Mouse (Mus musculus): ENCODE data around the gene Dnmt1.

The Dnmt1 gene

GRCm38 (mm10) chr9:20959430-20959938 is at the start of gene Dnmt1:
TSS of gene Dnmt1 (minus strand) at chr9:20959888.
- DNase-seq (ENCODE audit: low read depth): no peak

GRCm38 (mm10) chr9:21008007-21008406 is 48.3 kb upstream of the Dnmt1 start:
- no peak for DNase-seq (ENCODE audit: low read depth)

- DNase-seq (ENCODE audit: low read depth): no peak
Observed at GRCm38 (mm10) chr9:21007313-21007952, 47.7 kb upstream of the Dnmt1 start.

GRCm38 (mm10) chr9:21002627-21003551 is 43.2 kb upstream of the Dnmt1 start, which contains the start of gene Mrpl4:
TSS of gene Mrpl4 (plus strand) at chr9:21002738.
- peak; percentile 91 for DNase-seq (ENCODE audit: low read depth)

- no peak for DNase-seq (ENCODE audit: low read depth)
Observed at GRCm38 (mm10) chr9:21002270-21002626, 42.6 kb upstream of the Dnmt1 start.

- no peak for DNase-seq (ENCODE audit: low read depth)
Observed at GRCm38 (mm10) chr9:21001651-21002200, 42.0 kb upstream of the Dnmt1 start.

- peak; percentile 65 for DNase-seq (ENCODE audit: low read depth)
Observed at GRCm38 (mm10) chr9:21000811-21001210, 41.1 kb upstream of the Dnmt1 start.

- peak; percentile 67 for DNase-seq (ENCODE audit: low read depth)
Observed at GRCm38 (mm10) chr9:20998337-20998736, 38.6 kb upstream of the Dnmt1 start.

- DNase-seq (ENCODE audit: low read depth): no peak
Observed at GRCm38 (mm10) chr9:20997065-20997464, 37.4 kb upstream of the Dnmt1 start.

- DNase-seq (ENCODE audit: low read depth): no peak
Observed at GRCm38 (mm10) chr9:20995069-20995468, 35.4 kb upstream of the Dnmt1 start.

- no peak for DNase-seq (ENCODE audit: low read depth)
Observed at GRCm38 (mm10) chr9:20993165-20993898, 33.6 kb upstream of the Dnmt1 start.

GRCm38 (mm10) chr9:20991587-20991986 is 31.9 kb upstream of the Dnmt1 start:
- no peak for DNase-seq (ENCODE audit: low read depth)

GRCm38 (mm10) chr9:20990861-20991260 is 31.2 kb upstream of the Dnmt1 start:
- DNase-seq (ENCODE audit: low read depth): peak; percentile 38

GRCm38 (mm10) chr9:20987953-20988352 is 28.3 kb upstream of the Dnmt1 start:
- DNase-seq (ENCODE audit: low read depth): no peak

- no peak for DNase-seq (ENCODE audit: low read depth)
Observed at GRCm38 (mm10) chr9:20986952-20987686, 27.4 kb upstream of the Dnmt1 start.

- DNase-seq (ENCODE audit: low read depth): no peak
Observed at GRCm38 (mm10) chr9:20983169-20983568, 23.5 kb upstream of the Dnmt1 start.

GRCm38 (mm10) chr9:20982171-20982570 is 22.5 kb upstream of the Dnmt1 start:
- DNase-seq (ENCODE audit: low read depth): no peak

- no peak for DNase-seq (ENCODE audit: low read depth)
Observed at GRCm38 (mm10) chr9:20979769-20980168, 20.1 kb upstream of the Dnmt1 start.

GRCm38 (mm10) chr9:20979181-20979580 is 19.5 kb upstream of the Dnmt1 start:
- DNase-seq (ENCODE audit: low read depth): no peak

- DNase-seq (ENCODE audit: low read depth): no peak
Observed at GRCm38 (mm10) chr9:20978409-20979095, 18.9 kb upstream of the Dnmt1 start.
